Mouse (Mus musculus) ES-Bruce4 (cell line): Measurements from ENCODE around the gene Myo1d.

Experiments used
- CTCF ChIP-seq: IDR thresholded peaks from one replicate; pipeline ENCODE4 v1.8.1; 2011; ENCODE audit warnings: low read depth, low read length
- POLR2A ChIP-seq: IDR thresholded peaks from one replicate; pipeline ENCODE4 v1.8.1; 2011; ENCODE audit warnings: low read length; ENCODE audit not compliant: insufficient read depth

DNA sequence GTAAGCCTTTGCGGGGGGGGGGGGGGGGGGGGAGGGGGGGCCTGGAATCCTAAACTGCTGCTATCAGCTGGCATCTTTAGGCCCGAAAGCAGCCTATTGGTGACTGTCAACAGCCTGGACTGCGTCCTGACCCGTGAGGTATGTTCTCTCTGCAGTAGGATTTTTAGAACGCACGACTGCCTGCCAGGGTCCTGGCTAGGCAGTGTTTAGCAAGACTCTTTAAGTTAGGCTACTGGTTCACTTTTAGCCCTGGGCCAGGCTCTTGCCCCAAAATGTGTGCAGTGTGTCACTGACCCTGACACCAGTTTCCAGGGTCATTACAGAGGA is 29.8 kb upstream of the Myo1d start:
- TF ChIP-seq POLR2A (no peak), CTCF (no peak)
